Mouse (Mus musculus) retina, postnatal 1 day (tissue): ENCODE data around the gene Pts.

Experiments
- DNase-seq: peaks from one replicate; pipeline ENCODE4 v3.0.0-alpha.2; 2012

Pts gene

DNA sequence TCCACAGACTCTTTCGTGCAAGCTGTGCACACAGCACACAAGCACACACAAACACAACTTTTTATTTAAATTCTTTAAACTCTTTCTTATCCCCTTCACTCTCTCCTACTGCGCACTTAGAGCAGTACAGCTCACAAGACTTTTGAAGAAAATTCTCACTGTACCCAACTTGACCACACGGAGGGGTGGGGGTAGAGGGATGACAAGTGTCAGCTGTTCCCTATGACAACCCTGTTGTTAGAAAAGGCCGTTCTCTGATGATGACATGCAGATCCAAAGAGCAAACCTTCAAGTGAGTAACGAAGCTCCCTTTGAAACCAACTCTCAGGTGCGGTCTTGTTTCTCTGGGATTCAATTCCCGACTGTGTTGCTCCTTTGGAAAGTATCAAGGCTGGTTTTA lies 664 bp downstream of the Pts start:
- DNase-seq: no peak

DNA sequence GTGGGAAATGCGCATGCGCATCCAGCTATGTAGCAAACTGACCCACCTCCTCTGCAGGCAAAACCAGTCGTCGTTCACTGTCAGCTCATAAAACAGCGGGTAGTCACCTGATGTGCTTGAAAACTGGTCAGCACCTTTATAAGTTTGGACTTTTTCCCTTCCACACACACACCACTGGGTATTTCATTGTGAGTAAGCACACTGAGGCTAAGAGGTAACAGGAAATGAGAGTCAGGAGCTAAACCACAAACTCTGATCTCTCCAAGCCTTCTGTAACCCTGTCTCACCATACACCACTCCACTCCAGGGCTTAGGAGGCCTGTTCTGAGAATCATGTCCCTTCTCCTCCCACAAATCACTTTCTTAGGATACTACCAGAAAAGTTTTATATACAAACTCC lies 2.9 kb downstream of the Pts start:
- DNase-seq: no peak

DNA sequence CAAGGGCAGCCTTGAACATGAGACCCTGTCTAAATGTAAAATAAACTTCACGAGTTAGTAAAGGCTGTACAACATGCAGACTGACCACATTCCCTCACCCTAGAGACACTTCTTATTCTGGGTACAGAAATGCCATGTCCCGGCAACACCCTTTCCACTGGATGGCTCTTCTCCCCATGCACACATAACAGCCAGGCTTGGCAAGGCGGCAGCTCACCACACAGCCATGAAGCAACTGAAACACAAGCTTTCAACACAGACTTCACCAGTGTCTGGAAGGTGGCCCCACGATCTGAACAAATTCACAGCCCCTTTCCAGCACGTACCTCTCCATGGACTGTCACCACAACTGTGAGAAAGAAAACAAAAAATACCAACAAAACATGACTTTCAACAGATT lies 3.6 kb downstream of the Pts start:
- no peak for DNase-seq

DNA sequence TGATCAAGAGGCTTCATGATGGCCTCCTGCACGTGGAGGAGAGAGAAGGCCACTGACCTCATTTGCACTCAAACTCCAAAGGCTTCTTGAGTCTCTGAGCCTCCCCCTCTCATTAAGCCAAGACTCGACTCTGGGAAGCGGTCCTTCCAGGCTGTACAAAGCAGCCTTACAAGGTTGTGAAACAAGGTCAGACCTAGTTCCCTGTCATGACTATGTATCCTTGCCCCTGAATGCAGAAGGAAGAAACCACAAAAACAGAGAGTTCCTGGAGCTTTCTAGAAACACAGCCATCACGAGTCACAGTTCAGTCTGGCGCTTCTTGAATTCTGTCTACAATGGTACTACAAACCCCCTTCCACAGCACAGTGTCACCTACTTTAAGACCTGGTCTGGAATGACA lies 6.0 kb downstream of the Pts start:
- no peak for DNase-seq

DNA sequence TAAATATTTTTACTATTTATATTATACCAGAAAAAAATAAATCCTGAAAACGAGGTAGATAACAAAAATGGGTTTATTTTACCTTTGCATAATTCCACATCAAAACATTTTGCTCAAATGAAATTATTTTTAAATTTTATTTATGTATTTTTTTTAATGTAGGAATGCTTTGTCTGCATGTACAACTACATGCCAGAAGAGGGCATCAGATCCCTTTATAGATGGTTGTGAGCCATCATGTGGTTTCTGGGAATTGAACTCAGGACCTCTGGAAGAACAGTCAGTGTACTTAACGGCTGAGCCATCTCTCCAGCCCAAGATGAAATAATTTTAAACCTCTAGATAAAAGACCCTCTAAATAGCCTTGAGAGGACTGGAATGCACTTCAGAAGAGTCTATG lies 7.0 kb downstream of the Pts start:
- DNase-seq: no peak

DNA sequence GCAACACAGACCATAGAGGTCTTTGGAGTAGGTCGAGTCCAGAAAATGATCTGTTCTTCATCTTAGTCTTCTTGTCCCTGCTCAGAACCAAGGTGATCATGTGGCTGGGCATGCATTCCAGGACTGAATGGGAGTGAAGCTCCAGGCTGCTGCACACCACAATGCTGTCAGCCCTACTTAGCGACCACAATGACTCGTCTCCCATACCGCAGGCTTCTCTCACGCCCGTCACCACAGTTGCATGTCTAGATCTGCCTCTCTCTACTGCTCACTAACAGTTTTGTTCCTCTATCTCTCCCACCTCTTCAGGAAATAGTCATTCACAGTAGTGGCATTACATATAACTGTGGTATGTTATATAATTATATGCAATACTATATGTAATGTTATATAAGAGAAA lies 7.8 kb downstream of the Pts start:
- no peak for DNase-seq

DNA sequence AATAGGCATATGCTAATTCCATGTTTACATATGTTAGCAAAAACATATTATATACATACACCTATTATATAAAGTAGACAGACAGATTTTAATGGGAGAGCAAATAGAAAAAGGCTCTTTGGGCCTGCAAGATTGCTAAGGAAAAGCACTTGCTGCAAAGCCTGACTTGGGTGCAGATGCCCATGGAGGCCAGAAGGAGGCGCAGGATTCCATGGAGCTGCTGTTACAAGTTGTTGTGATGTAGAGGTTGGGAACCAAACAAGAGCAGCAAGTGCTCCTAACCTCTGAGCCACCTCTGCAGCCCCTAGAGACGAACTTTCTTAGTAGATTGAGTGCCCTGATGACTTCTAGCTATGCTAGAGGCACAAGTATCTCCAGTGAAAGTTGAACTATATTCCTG lies 9.7 kb downstream of the Pts start:
- DNase-seq: peak; percentile 59

DNA sequence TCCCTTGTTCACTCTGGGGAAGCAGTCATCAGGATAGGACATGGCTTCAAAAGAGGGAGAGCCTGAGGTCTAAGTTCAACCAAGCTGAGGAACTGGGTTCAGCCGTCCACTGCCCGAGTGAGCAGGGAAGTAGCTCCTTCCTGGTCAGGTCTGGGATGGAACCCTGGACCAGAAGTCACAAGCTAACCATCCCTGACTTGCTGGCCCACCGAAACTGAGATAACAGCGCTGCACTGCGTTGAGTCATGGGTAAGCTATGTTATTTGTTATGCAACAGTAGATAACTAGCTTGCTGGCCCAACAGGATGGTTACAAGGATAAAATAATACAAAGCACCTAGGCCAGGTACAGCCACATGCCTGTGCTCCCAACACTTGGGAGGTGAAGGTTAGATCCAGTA lies 13.1 kb downstream of the Pts start:
- no peak for DNase-seq

DNA sequence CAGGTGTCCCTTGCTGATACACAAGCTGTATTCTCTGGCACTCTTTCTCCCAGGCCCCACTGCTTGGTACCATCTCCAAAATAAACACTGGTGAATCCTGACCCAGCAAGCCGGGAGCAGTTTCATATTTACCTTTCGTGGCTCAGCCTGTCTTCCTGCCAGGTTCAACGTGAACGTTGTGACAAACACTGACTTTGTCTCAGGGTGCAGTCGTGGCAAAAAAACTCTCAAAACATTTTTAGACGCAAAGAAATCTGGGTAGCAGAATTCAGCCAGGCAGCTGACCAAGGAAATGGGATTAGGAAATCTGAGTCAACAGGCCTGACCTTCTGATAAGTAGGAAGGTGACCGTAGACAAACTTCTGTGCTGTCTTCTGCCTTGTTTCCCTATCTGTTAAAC lies 21.0 kb downstream of the Pts start:
- DNase-seq: no peak

DNA sequence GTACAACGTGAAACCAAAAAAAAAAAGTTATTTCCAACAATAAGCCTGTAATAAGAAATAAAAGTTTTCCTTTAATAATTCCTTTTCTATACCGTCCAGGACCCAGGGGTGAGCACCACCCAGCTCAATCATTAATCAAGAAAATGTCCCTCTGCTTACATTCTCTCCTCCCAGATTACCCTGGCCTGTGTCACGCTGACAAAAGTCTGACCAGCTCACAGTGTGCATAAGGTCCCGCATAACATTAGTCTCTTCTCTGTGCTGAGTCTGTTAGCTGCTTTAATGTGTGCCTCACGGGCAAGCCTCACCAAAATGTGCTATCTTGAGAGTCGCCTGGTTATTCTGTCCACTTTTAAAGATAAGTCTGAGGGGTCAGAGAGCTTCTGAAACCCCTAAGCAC lies 23.1 kb downstream of the Pts start:
- no peak for DNase-seq

DNA sequence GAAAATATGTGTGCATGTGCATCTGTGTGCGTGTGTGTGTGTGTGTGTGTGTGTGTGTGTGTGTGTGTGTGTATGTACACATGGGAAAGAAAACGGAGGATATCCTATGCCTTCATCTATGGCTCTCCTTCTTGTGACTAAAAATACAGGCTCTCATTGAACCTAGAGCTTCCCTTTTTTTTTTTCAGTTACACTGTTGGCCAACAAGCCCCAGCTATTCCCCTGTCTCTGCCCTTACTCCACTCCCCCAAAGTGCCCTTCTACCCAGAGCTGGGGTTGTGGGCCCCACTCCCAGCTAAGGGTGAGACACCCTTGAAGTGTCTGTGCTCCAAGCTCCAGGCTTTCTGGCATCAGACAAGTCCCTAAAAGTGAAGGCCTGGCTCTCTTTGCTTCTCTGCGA lies 25.6 kb downstream of the Pts start:
- no peak for DNase-seq

DNA sequence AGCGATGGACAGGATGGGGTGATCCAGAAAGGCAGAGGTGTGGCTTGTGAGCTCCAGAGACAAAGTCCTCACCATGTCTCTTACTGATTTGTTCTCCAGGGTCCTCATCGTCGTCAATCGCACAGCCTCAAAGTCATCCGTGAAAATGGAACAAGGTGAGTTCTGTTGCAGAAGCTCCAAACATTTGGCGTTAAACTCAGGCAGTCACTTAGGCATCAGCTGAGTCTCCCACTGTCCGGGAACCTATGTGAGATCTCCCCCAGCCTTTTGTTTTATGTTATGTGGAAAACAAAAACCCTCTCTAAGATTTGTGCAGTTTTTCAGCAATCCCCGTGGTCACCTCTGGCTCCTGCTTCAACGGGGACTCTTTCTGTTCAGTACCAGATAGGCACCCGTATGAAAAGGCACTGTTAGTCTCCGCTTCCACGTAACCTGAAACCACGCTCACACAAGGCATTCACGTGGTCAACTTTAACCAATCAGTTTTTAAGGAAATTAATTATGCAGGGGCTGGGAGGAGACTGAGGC lies 27.5 kb downstream of the Pts start:
- DNase-seq: peak; percentile 90

DNA sequence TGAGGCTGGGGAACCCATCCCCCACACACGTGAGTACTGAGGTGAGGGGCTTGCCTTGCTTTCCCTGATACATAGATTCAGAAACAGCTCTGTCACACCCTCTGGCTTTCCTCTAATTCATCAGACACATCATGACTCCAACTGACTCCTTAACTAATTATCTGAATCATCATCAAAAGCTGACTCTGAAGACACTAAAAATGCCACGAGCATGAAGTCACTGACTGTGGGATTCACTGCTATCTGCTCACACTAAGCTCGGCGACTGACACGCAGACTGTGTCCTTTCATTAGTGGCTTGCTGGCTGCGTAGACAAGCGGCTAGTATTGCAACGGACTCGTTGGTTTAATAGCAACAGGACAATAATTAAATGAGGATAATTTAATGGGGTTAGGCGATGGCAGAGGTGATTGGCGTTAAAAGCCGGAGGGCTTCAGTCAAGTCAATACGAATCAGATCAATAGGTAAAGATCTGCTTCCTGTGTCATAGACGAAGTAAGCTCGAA lies 28.0 kb downstream of the Pts start:
- DNase-seq: peak; percentile 44

DNA sequence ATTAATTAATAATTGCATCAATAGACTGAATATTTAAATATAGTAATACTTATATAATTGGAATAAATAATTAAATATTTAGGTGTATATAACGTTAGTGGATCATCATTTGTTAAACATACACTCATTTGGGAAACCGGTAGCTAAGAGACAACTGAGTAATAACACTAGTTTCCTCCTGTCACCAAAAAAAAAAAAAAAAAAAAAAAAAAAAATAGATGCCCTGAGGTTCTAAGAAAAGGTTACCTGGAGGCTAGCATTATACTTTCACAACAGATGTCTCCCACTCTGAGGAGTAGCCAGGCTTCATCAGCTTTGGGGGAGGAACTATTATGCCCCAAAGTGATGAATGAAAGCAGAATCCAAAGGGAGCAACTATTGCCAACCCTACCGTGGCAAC lies 28.7 kb downstream of the Pts start:
- no peak for DNase-seq

DNA sequence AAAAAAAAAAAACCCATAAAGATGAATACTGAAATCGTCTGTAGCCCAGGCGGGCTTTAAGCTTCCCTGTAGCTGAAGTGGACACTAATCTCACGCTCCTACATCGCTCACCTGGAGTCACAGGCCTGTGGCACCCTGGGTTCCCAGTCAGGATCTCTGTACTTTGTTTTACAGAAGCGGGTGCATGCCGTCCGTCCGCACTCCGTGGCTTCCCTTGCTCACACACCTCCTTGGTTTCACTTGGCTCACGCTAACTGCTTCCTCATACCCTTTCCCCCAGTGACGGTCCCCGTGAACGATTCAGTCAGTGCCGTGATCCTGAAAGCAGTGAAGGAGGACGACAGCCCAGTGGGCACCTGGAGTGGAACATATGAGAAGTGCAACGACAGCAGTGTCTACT lies 29.7 kb downstream of the Pts start:
- DNase-seq: no peak

DNA sequence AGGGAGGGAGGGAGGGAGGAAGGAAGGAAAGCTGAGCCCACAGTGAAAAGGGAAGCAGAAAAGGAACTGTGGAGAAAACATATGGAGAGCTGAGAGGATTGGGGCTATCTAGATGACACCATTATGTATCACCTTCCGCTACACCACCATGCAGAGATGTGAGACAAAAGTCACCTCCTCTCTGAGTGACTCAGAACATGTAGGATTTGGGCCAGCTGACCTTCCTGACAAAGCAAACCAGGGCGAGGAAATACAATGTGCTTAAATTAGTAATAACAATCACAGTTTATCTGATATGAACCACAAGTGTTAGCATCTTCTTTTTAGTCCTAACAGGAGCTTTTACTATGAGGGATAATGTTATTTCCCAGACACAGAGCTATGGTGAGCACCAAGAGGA lies 31.0 kb downstream of the Pts start:
- no peak for DNase-seq

DNA sequence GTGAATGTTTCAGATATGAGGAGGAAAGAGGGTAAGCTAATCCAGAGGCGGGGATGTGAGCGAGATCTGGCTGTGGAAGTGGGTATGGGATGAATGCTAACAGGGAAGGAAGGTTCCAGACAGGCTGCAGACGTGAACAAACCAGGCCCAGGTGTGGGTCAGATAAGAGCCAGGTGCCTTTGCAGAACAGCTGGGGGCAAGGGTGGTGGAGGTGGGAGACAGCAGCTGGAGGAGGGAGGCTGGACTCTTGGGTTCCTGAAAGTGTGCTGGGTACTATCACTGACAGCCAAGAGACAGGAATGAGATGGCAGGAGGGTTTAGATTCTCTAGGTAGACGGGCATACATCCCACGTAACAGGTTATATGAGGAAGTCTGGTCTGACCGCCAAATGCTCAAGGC lies 31.4 kb downstream of the Pts start:
- DNase-seq: no peak

DNA sequence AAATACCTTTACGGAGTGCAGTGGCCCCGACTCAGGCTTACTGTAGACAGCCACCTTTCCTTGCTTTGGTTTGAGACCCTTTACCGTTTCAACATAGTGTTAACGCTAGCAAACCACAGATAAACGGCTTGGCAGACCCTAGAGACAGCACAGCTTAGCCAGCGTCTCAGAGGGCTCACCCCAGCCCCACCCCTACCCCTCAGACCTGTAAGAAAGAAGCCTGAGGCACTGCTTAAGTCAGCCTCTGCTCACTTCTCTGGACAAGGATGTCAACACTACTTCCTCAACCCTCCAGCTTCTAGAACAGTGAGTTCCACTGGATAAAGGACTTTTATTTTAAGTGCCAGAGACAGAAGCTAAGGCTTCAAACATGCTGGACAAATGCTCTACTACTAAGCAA lies 32.0 kb downstream of the Pts start:
- peak; percentile 11 for DNase-seq

DNA sequence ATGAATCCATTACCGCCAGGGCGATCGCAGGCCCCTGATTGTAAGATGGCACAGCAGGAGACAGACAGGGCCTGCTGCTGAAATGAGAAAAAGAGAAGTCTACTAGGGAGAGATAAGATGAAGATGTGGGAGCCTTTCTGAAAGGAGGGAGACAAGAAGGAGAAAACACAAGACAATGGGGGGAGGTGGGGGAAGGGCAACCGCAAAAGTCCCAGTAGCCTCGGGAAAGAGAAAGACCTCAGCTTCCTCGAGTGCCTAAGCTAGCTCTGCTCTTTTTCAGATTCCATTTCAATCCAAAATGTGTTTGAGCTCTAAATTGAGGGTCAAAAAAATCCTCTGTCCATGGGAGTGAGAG lies 32.4 kb downstream of the Pts start:
- no peak for DNase-seq

DNA sequence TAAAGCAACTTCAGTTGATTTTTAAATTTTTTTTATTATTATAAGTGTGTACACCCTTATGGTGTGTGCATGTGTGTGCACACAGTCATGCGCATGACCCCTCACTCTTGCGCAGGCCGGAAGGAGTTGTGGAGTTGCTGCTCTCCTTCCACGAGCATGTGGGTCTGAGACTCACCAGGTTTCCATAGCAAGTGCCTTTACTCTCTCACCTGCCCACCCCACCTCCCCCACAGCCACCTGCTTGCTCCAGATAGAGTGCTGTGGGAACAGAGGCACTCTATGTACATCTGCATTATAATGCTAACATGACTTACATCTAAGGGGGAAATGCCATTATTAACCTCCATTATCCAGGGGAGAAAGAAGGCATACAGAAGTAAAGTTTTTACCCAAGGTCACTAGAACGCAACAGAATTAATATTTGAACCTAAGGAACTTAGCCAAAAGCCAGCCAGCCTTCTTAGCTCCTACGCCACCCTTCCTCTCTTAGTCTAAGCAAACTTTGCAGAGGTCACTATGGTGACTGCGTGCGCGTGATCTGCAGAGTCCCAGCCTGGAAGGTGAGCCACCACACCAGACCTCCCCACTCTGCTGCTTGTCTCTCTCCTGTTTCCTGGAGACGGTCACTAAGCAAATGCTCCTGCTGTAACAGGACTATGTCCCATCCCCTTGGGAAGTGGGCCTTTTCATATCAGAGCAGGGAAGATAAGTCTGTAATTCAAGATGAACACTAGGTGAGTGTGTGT lies 32.9 kb downstream of the Pts start:
- DNase-seq: peak; percentile 18

DNA sequence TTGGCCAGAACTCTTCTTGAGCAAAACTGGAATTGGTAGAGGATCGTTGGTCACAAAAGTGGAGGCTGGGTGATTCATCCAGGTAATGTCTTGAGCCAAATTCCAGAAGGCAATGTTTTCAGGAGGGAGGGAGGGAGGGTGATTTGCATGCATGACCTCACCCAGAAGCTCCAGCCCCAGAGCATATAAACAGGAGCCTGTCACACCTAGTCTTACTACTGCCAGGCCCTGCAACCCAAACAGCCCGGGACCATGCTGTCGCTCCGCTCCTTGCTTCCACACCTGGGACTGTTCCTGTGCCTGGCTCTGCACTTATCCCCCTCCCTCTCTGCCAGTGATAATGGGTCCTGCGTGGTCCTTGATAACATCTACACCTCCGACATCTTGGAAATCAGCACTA lies 34.2 kb downstream of the Pts start, which contains the start of gene Plet1:
Gene Plet1, plus strand, starts transcription at position 215 of the 400 bp plus-strand sequence.
- DNase-seq: no peak

DNA sequence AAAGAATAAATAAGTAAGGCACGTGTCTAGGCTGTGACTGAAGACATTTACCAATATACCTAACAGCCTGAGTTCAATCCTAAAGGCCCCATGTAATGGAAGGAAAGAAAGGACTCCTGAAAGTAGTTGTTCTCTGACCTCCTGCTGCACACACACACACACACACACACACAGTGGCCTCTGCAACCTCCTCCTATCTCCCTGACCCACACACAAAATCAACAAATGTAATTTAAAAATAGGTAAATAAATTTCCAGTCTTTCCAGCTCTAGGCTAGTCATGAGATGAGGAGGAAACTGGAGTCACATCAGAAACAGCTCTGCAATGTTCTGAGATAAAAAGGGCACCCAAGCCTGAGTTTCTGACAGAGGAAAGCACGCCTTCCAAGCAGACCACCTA lies 34.7 kb downstream of the Pts start:
- no peak for DNase-seq

DNA sequence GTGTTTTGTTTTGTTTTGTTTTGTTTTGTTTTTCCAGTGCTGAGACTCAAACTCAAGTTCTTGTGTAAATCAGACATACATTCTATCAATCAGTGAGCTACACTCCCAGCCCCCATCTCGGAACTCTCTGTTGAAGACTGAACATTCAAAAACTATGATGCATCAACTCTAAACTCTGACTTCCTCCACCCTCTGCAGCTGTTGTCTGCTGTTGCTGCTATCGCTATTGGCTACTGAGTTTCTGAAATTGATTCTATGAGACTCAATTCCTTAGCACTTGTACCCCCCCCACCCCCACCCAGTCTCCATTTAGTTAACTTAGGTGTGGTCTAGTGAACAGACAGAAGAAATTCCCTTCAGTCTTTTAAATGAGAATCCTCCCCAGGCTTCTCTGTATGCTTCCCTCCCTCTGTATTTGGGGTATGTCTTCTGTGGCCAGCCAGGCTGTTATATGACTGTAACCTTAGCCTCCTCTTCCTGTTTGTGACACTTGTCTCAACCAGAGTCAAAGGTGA lies 36.9 kb downstream of the Pts start:
- no peak for DNase-seq

DNA sequence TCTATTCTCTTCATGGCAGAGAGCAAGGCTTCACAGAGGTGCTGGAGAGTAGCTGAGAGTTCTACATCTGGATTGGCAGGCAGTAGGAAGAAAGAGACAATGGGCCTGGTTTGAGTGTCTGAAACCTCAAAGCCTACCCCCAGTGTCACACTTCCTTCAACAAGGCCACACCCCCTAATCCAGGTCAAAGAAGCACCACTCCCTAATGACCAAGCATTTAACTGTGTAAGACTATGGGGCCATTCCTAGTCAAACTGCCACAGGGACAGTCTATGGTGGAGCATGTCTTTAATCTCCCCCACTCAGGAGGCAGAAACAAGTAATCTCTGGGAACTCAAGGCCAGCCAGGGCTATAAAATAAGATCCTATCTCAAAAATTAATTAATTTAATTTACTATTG lies 37.7 kb downstream of the Pts start:
- DNase-seq: no peak

DNA sequence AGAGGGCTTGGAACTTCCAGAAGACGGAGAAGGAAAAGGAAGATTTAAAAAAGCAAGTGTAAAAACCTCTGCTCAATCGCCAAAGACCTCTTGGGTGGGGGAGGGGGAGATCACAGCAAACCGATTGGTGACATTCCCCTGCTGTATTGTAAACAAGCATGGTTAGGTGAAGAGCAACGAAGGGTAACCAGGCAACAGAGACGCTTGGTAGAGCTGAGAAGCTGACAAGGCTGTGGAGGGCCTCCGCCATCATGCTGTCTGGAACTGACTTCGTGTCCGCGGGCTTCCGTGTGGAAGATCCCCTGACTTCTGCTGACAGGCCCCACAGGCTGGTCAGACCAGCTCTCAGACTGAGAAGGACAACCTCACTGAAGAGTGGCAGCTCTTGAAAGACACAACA lies 43.0 kb downstream of the Pts start:
- DNase-seq: peak; percentile 72
